24 mouse cellular contexts compared by ENCODE assay signal in genomic region chr4:120006046-120006445, GRCm38 (mm10). TPM values are rescaled to one million over a fixed set of nuclear protein-coding genes. Genes with fewer than 3 reads are reported as not detected.
"Had no signal": no experiment of that assay in that cellular context is flagged by ENCODE, and none has a peak within 500 bp of the region (broad histone marks: within the 10 kb centered on the region; RNA-seq: fewer than 3 reads in every experiment).

No protein-coding gene starts in this region.

- H3K4me2 ChIP-seq: liver, embryonic 12.5 days; lung, embryonic 14.5 days; midbrain, embryonic 11.5 days; midbrain, embryonic 13.5 days; neural tube, embryonic 13.5 days; neural tube, embryonic 15.5 days had no signal

- H3K9ac ChIP-seq: liver, embryonic 12.5 days; liver, embryonic 14.5 days; lung, embryonic 14.5 days; midbrain, embryonic 13.5 days; neural tube, embryonic 13.5 days; neural tube, embryonic 15.5 days had no signal

- H3K27ac ChIP-seq: liver, embryonic 12.5 days; liver, embryonic 14.5 days; midbrain, embryonic 13.5 days; neural tube, embryonic 13.5 days; neural tube, embryonic 15.5 days had no signal

- ATAC-seq: liver, embryonic 12.5 days; midbrain, embryonic 13.5 days; midbrain, embryonic 16.5 days had no signal

- H3K4me1 ChIP-seq: liver, embryonic 12.5 days; midbrain, embryonic 13.5 days; neural tube, embryonic 13.5 days; neural tube, embryonic 15.5 days had no signal

- DNase-seq: lung, adult 18-20 months; lung, embryonic 14.5 days; lung, postnatal 10 days; lung, postnatal 4 days; right cerebral cortex, postnatal 14 days; spleen, adult 18-20 months; thymus, adult 18-20 months; thymus, postnatal 14 days; thymus, postnatal 36 days had no signal

- H3K27me3 ChIP-seq: liver, embryonic 12.5 days; midbrain, embryonic 13.5 days; neural tube, embryonic 13.5 days; neural tube, embryonic 15.5 days had no signal

- H3K9me3 ChIP-seq: liver, embryonic 12.5 days; midbrain, embryonic 13.5 days; neural tube, embryonic 13.5 days; neural tube, embryonic 15.5 days had no signal

- H3K36me3 ChIP-seq: liver, embryonic 12.5 days; midbrain, embryonic 13.5 days; neural tube, embryonic 13.5 days; neural tube, embryonic 15.5 days had no signal

- H3K4me3 ChIP-seq: liver, embryonic 12.5 days; midbrain, embryonic 13.5 days; myocyte; neural tube, embryonic 13.5 days; neural tube, embryonic 15.5 days had no signal

RNA-seq across cellular contexts. Expression of gene AL607142.1, which starts 58.8 kb away (rescaled TPM):
- total RNA-seq: megakaryocyte-erythroid progenitor cell, adult 5-6 weeks had no signal
- polyA plus RNA-seq: liver, embryonic 12.5 days; liver, embryonic 14.5 days; liver, embryonic 16.5 days; lung, embryonic 14.5 days; lung, embryonic 16.5 days; midbrain, embryonic 11.5 days; midbrain, embryonic 13.5 days; midbrain, embryonic 16.5 days; myocyte; neural tube, embryonic 11.5 days; neural tube, embryonic 13.5 days; neural tube, embryonic 15.5 days; stomach, embryonic 14.5 days; stomach, embryonic 16.5 days; thymus, postnatal 0 days had no signal
